Mouse (Mus musculus) E14TG2a.4 (cell line): ENCODE measurements around the gene Ucp1.

Experiments
- CTCF ChIP-seq: conservative IDR thresholded peaks from 2 replicates; pipeline ENCODE4 v1.5.1; 2014; ENCODE audit warnings: low read length
- NANOG ChIP-seq: IDR thresholded peaks from 2 replicates; pipeline ENCODE4 v1.6.1; 2014; ENCODE audit warnings: borderline replicate concordance, low read length, mixed read lengths

GRCm38 (mm10) chr8:83271172-83271571 lies 19.0 kb upstream of the Ucp1 start:
- TF ChIP-seq CTCF: no peak
- no peak for TF ChIP-seq NANOG
